Mouse (Mus musculus): ENCODE measurements around the gene Plac1. TPM values are rescaled to one million over a fixed set of nuclear protein-coding genes. Genes with fewer than 3 reads are reported as not detected.

The Plac1 gene
- polyA plus RNA-seq, 1 experiment from 2014 or later, result 9.8 TPM

GRCm38 (mm10) chrX:53213838-53214237, 26.1 kb downstream of the Plac1 start:
- H3K27me3 ChIP-seq (ENCODE audit: control insufficient read depth, insufficient read depth, low read length), result no peaks in the 10 kb centered on the region
- DNase-seq (ENCODE audit: low spot score), result no peak
- no peaks in the 10 kb centered on the region for H3K9me3 ChIP-seq (ENCODE audit: control insufficient read depth, low read length)
- H3K27ac ChIP-seq (replicated peaks; ENCODE audit: low read depth, low read length), result no peak overlapping the region
- H3K9ac ChIP-seq (ENCODE audit: low read length), result no peak overlapping the region
- no peaks in the 10 kb centered on the region for H3K36me3 ChIP-seq (ENCODE audit: control insufficient read depth, insufficient read depth, low read length)
- H3K4me2 ChIP-seq (ENCODE audit: low read depth, severe bottlenecking), result no peak overlapping the region
- peaks cover 11% of the 10 kb centered on the region; the same call in 1 of the 2 replicates for H3K4me1 ChIP-seq (ENCODE audit: control insufficient read depth, insufficient read depth, low read length)
- WGBS, result 74% methylated on average over 2 of the region's 2 CpGs
- H3K4me3 ChIP-seq (ENCODE audit: low read depth, low read length), result no peak overlapping the region
- ATAC-seq (ENCODE audit: insufficient number of reproducible peaks, low FRiP score, low TSS enrichment, low read depth), result no peak

DNA sequence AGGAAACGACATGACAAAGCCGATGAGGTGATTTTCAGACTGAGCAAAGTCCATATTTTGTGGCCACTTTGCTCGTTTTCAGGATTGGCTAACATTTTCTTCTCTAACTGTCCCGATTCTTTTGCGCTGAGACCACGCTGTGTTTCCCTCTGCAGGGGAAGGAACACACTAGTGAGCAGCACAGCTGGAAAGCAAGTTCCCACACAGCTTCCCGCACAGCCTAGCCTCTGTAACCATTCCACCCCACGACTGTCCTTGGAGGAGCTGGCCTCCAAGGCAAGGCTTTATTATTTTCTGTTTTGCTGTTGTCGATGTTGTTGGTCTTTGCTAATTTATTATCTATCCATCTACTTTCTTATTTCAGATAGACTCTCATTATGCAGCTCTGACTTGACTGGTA, 27.4 kb downstream of the Plac1 start:
- H3K27me3 ChIP-seq (ENCODE audit: control insufficient read depth, insufficient read depth, low read length), result no peaks in the 10 kb centered on the region
- no peaks in the 10 kb centered on the region for H3K36me3 ChIP-seq (ENCODE audit: control insufficient read depth, insufficient read depth, low read length)
- peaks cover 11% of the 10 kb centered on the region; the same call in 1 of the 2 replicates for H3K4me1 ChIP-seq (ENCODE audit: control insufficient read depth, insufficient read depth, low read length)
- H3K9ac ChIP-seq (ENCODE audit: low read length), result no peak overlapping the region
- ATAC-seq (ENCODE audit: insufficient number of reproducible peaks, low FRiP score, low TSS enrichment, low read depth) (no peak), DNase-seq (ENCODE audit: low spot score) (no peak)
- H3K4me3 ChIP-seq (ENCODE audit: low read depth, low read length), result no peak overlapping the region
- H3K4me2 ChIP-seq (ENCODE audit: low read depth, severe bottlenecking), result no peak overlapping the region
- H3K9me3 ChIP-seq (ENCODE audit: control insufficient read depth, low read length), result no peaks in the 10 kb centered on the region
- H3K27ac ChIP-seq (replicated peaks; ENCODE audit: low read depth, low read length), result peak overlapping the region; percentile 83; the same call in 1 of the 2 replicates
- WGBS, result 53% methylated on average over 9 of the region's 9 CpGs

DNA sequence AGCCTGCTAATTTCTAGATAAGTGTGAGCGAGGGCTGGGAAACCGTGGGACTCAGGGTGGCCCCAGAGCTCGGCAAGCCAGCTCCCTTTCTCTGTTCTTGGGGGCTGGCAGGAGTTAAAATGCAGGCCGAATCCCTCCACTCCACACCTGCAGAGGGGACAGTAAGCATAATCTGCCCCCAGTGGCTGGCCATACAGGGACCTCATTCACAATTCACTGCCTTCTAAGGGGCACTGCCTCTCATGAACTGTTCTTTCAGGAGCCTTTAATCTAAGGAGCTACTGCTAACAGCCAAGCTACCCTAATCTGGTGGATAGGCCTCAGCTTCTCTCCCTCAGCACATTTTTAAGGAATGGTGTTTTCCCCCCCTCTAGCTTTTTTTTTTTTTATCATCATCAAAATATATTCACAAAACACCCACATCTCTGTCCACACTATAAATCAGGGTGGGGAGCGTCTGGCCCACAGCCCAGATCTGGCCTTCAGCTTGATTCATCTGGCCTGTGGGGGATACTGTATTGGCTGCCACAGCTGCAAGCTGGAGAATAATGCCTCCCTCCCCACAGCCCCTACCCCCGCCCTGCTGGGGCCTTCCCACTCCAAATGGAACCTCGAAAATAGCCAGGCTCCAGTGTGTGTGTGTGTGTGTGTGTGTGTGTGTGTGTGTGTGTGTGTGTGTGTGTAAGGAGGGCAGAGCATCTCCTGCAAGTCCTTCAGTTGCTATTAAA, 28.0 kb downstream of the Plac1 start:
- Histone ChIP-seq H3K4me1 (ENCODE audit: control insufficient read depth, insufficient read depth, low read length) (peaks cover 11% of the 10 kb centered on the region; the same call in 1 of the 2 replicates), H3K27ac (replicated peaks; ENCODE audit: low read depth, low read length) (peak overlapping the region; percentile 83), H3K27me3 (ENCODE audit: control insufficient read depth, insufficient read depth, low read length) (no peaks in the 10 kb centered on the region), H3K9me3 (ENCODE audit: control insufficient read depth, low read length) (no peaks in the 10 kb centered on the region), H3K4me3 (ENCODE audit: low read depth, low read length) (no peak overlapping the region), H3K4me2 (ENCODE audit: low read depth, severe bottlenecking) (no peak overlapping the region), H3K9ac (ENCODE audit: low read length) (no peak overlapping the region), H3K36me3 (ENCODE audit: control insufficient read depth, insufficient read depth, low read length) (no peaks in the 10 kb centered on the region)
- ATAC-seq (ENCODE audit: insufficient number of reproducible peaks, low FRiP score, low TSS enrichment, low read depth), result peak; percentile 85
- peak; percentile 31 for DNase-seq (ENCODE audit: low spot score)
- WGBS, result 49% methylated on average over 7 of the region's 7 CpGs

DNA sequence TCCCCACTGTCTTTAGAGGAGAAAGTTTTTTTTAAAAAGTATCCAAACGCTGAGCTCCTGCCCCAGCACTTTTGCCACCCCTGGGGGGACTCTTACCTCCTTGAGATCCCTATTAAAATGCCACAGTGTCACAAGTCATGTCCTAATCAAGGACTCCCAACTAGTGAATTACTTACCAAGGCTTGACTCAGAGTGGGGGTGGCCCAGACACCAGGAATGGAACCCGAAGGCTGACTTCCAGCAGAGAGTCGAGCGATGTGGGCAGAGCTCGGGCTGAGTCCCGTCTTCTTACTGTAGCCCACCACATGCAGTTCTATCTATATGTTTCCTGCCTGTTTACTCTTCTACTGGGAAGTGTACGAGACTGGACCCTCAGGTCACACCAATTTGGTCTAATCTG, 30.5 kb downstream of the Plac1 start:
- H3K36me3 ChIP-seq (ENCODE audit: control insufficient read depth, insufficient read depth, low read length), result no peaks in the 10 kb centered on the region
- peaks cover 7% of the 10 kb centered on the region; the same call in 1 of the 2 replicates for H3K4me1 ChIP-seq (ENCODE audit: control insufficient read depth, insufficient read depth, low read length)
- H3K27ac ChIP-seq (replicated peaks; ENCODE audit: low read depth, low read length), result no peak overlapping the region
- H3K4me2 ChIP-seq (ENCODE audit: low read depth, severe bottlenecking), result no peak overlapping the region
- H3K4me3 ChIP-seq (ENCODE audit: low read depth, low read length), result no peak overlapping the region
- H3K9ac ChIP-seq (ENCODE audit: low read length), result no peak overlapping the region
- DNase-seq (ENCODE audit: low spot score), result no peak
- no peaks in the 10 kb centered on the region for H3K27me3 ChIP-seq (ENCODE audit: control insufficient read depth, insufficient read depth, low read length)
- no peak for ATAC-seq (ENCODE audit: insufficient number of reproducible peaks, low FRiP score, low TSS enrichment, low read depth)
- WGBS, result 64% methylated on average over 7 of the region's 7 CpGs
- no peaks in the 10 kb centered on the region for H3K9me3 ChIP-seq (ENCODE audit: control insufficient read depth, low read length)

GRCm38 (mm10) chrX:53204690-53205311, 35.1 kb downstream of the Plac1 start:
- 58% methylated on average over 3 of the region's 3 CpGs for WGBS
- Histone ChIP-seq H3K9me3 (ENCODE audit: control insufficient read depth, low read length) (no peaks in the 10 kb centered on the region), H3K27me3 (ENCODE audit: control insufficient read depth, insufficient read depth, low read length) (no peaks in the 10 kb centered on the region), H3K27ac (replicated peaks; ENCODE audit: low read depth, low read length) (no peak overlapping the region), H3K4me2 (ENCODE audit: low read depth, severe bottlenecking) (no peak overlapping the region), H3K4me1 (ENCODE audit: control insufficient read depth, insufficient read depth, low read length) (no peaks in the 10 kb centered on the region), H3K4me3 (ENCODE audit: low read depth, low read length) (no peak overlapping the region), H3K36me3 (ENCODE audit: control insufficient read depth, insufficient read depth, low read length) (no peaks in the 10 kb centered on the region), H3K9ac (ENCODE audit: low read length) (no peak overlapping the region)
- DNase-seq (ENCODE audit: low spot score) (no peak), ATAC-seq (ENCODE audit: insufficient number of reproducible peaks, low FRiP score, low TSS enrichment, low read depth) (no peak)

GRCm38 (mm10) chrX:53201616-53202015, 38.3 kb downstream of the Plac1 start:
- DNase-seq (ENCODE audit: low spot score) (no peak), ATAC-seq (ENCODE audit: insufficient number of reproducible peaks, low FRiP score, low TSS enrichment, low read depth) (no peak)
- Histone ChIP-seq H3K36me3 (ENCODE audit: control insufficient read depth, insufficient read depth, low read length) (no peaks in the 10 kb centered on the region), H3K4me1 (ENCODE audit: control insufficient read depth, insufficient read depth, low read length) (no peaks in the 10 kb centered on the region), H3K9ac (ENCODE audit: low read length) (no peak overlapping the region), H3K27ac (replicated peaks; ENCODE audit: low read depth, low read length) (no peak overlapping the region), H3K4me3 (ENCODE audit: low read depth, low read length) (no peak overlapping the region), H3K9me3 (ENCODE audit: control insufficient read depth, low read length) (no peaks in the 10 kb centered on the region), H3K4me2 (ENCODE audit: low read depth, severe bottlenecking) (no peak overlapping the region), H3K27me3 (ENCODE audit: control insufficient read depth, insufficient read depth, low read length) (no peaks in the 10 kb centered on the region)
- 87% methylated on average over 5 of the region's 5 CpGs for WGBS

DNA sequence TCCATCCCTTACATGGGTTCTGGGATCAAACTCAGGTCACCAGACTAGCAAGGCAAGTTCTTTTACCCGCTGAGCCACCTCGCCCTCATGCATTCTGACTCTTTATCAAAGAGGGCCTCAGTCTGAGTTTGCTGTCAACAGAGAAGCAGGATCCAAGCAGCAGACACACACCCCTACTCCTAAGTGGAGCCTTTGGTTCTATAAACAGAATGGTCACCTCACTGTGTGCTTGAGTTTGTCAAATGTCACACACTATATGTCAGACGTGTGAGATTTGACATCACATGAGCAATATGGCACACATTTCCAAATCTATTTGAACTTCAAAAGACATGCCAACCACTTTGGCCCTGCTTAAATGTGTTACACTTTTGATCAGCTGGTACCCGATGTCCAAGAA, 42.2 kb downstream of the Plac1 start:
- H3K36me3 ChIP-seq (ENCODE audit: control insufficient read depth, insufficient read depth, low read length), result no peaks in the 10 kb centered on the region
- no peak overlapping the region for H3K4me2 ChIP-seq (ENCODE audit: low read depth, severe bottlenecking)
- no peaks in the 10 kb centered on the region for H3K9me3 ChIP-seq (ENCODE audit: control insufficient read depth, low read length)
- no peak overlapping the region for H3K9ac ChIP-seq (ENCODE audit: low read length)
- DNase-seq (ENCODE audit: low spot score) (no peak), ATAC-seq (ENCODE audit: insufficient number of reproducible peaks, low FRiP score, low TSS enrichment, low read depth) (no peak)
- WGBS, result 80% methylated on average over 4 of the region's 4 CpGs
- H3K27ac ChIP-seq (replicated peaks; ENCODE audit: low read depth, low read length), result no peak overlapping the region
- no peaks in the 10 kb centered on the region for H3K4me1 ChIP-seq (ENCODE audit: control insufficient read depth, insufficient read depth, low read length)
- no peaks in the 10 kb centered on the region for H3K27me3 ChIP-seq (ENCODE audit: control insufficient read depth, insufficient read depth, low read length)
- no peak overlapping the region for H3K4me3 ChIP-seq (ENCODE audit: low read depth, low read length)

DNA sequence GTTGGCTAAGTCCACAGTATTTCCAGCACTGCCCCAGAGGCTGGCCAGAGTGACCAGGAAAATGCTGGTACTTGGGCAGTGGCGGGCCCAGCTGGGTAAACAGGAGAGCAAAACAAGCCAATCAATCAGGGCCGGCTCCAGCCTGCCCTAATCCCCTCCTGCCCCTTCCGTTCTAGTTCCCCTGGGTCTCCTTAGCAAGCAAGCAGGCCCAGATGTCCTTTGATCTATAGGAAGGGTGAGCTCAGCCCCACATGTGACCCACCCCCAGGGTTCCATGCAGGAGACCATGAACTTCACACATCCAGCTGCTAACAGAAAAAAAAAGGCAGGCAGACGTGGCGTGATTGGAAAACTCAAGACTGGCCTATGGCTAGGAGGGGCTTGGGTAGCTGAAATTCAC, 43.5 kb downstream of the Plac1 start:
- Histone ChIP-seq H3K27ac (replicated peaks; ENCODE audit: low read depth, low read length) (peak overlapping the region; percentile 14; the same call in 1 of the 2 replicates), H3K9ac (ENCODE audit: low read length) (no peak overlapping the region), H3K4me1 (ENCODE audit: control insufficient read depth, insufficient read depth, low read length) (no peaks in the 10 kb centered on the region), H3K9me3 (ENCODE audit: control insufficient read depth, low read length) (no peaks in the 10 kb centered on the region), H3K36me3 (ENCODE audit: control insufficient read depth, insufficient read depth, low read length) (no peaks in the 10 kb centered on the region), H3K4me2 (ENCODE audit: low read depth, severe bottlenecking) (no peak overlapping the region), H3K27me3 (ENCODE audit: control insufficient read depth, insufficient read depth, low read length) (no peaks in the 10 kb centered on the region), H3K4me3 (ENCODE audit: low read depth, low read length) (no peak overlapping the region)
- DNase-seq (ENCODE audit: low spot score), result peak; percentile 36
- 0 out of 2 replicates have a peak, but pooled peaks have one; percentile 26 for ATAC-seq (ENCODE audit: insufficient number of reproducible peaks, low FRiP score, low TSS enrichment, low read depth)
- 46% methylated on average over 5 of the region's 5 CpGs for WGBS

Measured in limb, embryonic 11.5 days (tissue).